Mouse (Mus musculus) neural tube, embryonic 10.5 days (tissue): ENCODE measurements around the gene Rpsa.

Experiments used
- DNase-seq: peaks from one replicate; pipeline ENCODE4 v3.0.0-alpha.2; 2017; ENCODE audit warnings: low spot score; ENCODE audit errors: extremely low spot score

Rpsa gene

DNA sequence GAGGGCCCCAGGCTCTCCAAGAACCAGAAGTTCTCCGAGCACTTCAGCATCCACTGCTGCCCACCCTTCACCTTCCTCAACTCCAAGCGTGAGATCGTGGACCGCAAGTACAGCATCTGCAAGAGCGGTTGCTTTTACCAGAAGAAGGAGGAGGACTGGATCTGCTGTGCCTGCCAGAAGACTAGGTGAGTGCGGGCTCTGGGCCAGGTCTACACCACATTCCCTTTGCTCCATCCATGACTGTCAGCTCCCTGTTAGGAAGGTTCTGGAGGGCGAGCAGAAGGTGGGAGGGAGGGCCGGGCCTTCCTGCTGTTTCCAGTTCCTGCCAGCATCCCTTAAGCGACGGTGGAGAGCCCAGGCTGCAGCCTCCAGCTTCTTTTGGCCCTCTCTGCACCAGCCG is 40.3 kb downstream of the Rpsa start:
- DNase-seq = no peak

DNA sequence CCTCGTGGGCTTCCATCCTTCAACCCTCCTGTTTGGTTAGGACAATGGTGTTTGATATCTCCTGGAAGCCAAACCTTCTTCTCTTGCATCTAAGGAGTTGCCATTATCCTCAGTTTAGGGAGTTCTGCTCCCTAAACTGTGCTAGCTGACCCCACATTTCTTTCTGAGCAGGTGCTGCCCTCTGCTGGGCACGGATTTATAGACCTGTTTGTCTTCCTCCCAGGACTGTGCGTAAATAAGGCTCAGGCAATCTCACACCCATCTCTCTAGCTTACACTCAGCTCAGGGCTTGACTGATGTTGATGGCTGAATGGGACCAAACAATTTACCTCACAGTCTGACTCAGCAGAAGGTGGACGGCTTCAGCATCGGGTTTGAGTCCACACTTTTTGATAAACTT is 43.8 kb downstream of the Rpsa start:
- DNase-seq = peak; percentile 55

DNA sequence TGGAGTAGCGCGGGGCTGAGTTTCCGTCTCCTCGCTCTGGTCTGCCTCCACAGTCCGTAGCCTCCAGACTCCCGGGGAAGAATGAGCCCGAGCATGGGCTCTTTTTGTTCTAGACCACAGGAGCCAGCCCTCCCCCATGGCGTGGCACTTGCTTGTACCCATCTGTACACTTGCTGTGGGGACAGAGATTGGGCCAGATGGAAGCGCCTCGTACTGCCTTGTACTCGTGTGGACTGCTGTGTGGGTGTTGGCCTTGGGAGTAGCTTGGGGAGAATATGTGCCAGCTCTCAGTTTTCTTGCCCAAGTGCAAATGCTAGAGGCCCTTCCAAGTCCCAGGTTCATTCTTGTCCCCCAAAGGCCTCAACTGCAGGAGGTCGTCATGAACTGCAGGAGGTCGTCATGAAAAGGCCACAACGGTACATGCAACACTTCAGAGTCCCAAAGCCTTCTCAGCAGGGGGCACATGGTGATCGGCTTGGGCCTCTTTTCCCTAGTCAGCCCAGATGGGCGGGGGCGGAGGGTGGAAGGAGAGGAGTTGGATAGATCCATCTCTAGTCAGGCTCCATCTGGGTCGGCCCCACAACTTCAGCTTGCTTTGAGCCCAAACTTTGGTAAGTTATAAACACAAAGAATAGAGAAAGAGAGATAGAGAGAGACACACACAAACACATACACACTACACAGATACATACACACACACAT is 47.1 kb downstream of the Rpsa start:
- DNase-seq = no peak

DNA sequence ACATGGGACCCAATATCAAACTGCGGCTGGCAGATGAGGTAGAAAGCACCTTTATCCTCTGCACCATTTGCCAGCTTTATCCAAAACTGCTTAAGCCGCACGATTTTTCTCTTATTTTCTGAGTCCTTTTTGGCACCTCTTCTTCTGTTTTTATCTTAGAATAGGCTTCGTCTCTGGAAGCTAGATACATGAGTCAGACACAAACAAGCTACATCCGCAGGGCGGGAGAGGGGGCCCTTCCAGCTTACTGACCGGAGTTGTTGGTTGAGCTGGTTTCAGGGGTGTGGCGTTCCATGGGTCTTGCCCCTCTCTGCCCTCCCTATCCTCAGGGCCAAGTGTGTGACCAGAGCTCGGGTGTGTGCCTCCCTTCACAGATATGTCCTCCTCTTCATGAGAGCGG is 51.3 kb downstream of the Rpsa start:
- no peak for DNase-seq
